Mouse (Mus musculus) cerebellum, adult 18-20 months (tissue): ENCODE results near the gene Ly9.

Experiments
- DNase-seq, 2 experiments: peaks; one replicate each; pipeline ENCODE4 v3.0.0; 2021

Gene Ly9

DNA sequence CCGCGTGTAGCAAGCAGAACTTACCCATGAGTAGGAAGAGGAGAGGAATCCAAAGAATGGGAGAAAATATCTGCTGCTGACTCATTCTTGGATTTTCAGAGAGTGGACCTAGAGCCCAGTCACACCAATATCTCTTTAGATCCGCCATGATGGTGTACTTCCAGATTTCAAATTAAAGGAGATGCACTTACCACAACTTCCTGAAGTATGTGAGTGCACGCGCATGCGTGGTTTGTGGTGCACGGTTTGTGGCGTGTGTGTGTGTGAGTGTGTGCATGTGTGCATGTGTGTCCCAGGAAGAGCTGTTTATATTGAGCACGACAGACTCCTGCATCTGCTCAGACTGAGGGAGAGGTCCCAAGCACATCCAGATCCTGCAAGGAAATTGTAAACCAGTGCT, at the start of gene Ly9:
Ly9 (minus strand) TSS at position 235 of the 400 bp plus-strand sequence.
- no peak for DNase-seq

DNA sequence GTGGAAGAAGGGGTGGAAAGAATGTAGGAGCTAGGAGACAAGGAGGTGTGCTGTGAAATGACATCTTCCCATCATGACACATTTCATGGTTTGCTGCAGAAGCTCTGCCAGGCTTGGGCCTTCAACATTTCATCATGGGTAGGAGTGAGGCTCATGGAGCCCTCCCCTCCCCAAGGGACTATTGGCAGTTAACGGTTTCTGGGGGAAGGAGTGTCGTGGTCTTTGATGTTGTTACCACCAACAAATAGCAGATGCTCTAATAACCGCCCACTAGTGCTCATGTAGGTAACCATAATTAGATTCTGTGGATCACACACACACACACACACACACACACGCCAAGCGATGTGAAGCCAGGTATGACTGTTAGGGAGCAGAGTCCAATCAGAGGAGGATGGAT, 45.5 kb upstream of the Ly9 start, which contains the start of gene Slamf7:
Slamf7 (minus strand) TSS at position 302 of the 400 bp plus-strand sequence.
- DNase-seq, result no peak

DNA sequence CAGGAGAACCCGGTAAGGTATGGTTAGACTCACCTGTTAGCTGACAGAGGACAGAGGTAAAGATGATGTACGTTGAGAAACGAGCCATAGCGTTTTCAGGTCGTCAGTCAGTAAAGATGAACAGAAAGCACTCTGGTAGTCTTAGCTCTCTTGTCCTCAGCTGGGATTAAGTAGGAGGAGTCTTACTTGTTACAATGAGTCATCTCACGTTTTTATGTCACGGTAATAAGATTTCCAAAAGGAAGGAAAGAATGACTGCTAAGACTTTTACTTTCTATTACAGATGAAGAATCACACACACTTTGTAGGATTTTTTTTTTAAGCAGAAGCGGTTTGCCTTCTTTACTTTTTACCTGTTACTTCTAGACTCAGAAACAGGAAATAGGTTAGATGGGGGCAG, 41.6 kb upstream of the Ly9 start:
- DNase-seq, result no peak

DNA sequence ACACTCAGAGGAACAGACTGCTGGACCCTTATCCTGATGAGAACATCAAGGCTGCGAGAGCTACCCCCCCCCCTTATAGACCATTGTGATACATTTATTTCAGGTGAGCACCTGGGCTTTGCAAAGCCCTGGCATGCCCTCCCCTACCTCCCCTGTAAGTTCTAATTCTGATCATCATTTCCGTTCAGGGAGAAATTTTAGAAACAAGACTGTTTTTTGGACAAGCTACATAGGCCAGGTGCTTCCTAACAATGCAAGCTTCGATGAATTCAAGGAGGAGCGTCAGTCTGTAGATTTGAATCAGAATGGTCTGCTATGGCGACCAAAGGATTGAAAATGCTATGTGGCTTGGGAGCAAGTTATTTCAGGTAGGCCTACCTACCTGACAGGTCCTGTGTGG, 40.5 kb upstream of the Ly9 start:
- DNase-seq, result no peak

DNA sequence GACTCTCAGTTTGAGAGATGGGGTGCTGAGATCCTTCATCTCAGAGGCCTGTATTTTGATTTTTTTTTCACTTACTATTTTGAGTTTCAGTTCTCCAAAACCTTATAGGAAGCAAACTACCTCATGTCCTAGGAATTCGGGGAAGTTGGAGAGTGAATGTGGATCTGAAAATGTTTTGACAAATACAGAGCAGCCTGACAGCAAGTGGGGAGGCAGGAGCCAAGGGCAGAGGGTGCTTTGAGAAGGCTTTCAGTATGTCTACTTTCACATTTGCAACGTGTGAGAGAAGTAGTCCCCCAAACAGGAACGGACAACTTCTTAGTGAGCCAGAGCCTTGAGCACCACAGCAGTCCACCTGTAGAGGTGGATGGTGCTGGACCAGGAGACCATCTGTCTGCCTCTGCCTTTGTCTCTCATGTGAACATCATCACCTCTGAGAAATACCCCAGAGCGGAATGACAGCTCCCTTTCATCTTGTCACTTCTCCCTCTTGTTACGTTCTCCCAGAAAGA, 39.3 kb upstream of the Ly9 start:
- DNase-seq, result no peak

DNA sequence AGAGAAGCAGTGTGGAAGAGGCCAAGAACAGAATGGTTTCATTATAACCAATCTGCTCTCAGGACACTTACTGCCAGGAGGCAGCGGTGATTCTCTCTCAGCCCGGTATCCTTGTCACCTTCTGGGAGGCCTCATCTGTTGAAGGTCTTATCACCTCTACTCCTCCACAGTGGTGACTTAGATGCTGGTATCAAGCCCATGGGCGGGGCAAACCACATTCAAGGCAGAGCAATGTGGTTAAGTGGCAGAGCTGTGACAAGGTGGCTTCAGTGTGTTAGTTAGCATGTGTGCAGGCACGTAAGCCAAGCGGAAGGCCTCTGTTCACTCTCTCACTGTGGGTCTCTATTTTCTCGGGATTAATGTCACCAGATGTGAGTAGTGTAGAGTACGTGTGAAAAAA, 36.4 kb upstream of the Ly9 start:
- no peak for DNase-seq

DNA sequence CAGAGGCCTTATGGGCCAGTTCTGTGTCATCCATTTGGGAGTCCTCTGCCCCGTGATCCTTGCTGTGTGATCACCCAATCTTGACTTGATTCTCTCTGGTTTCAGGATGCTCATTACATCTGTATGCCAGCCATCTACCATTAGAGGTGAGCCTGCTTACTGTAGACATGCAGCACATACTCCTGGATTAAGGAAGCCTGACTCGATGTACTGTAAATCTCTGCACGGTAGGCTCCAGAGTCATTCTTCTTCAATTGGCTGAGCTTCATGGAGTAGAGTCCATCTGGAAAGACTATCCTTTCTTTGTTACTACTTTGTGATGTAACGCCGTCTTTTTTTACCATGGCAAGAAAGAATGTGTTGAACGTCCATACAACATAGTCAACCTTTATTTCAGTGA, 33.6 kb upstream of the Ly9 start:
- DNase-seq, result no peak

GRCm38 (mm10) chr1:171638686-171639085, 31.5 kb upstream of the Ly9 start:
- DNase-seq, result no peak

- no peak for DNase-seq
Measured at GRCm38 (mm10) chr1:171637101-171637500, 29.9 kb upstream of the Ly9 start.

DNA sequence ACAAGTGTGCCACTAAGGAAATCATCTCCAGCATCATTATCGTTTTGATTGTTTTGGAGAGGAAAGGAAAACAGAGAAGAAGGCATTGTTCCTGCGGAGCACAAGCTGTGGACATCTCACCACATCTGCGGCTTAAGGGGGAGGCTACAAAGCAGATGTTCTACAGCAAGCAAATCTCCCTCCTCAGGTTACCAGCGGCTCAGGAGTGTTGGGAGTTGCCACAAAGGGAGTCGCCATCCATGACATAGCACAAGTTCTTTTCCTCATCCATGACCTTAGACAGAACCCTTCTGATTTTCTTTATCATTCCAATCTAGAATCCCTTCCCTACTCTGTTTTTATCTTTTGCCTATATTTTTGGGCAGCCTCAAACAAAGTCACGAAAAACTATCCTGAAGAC, 28.5 kb upstream of the Ly9 start:
- no peak for DNase-seq

GRCm38 (mm10) chr1:171631447-171631846, 24.2 kb upstream of the Ly9 start:
- no peak for DNase-seq

- no peak for DNase-seq
Measured at GRCm38 (mm10) chr1:171630912-171631311, 23.7 kb upstream of the Ly9 start.

DNA sequence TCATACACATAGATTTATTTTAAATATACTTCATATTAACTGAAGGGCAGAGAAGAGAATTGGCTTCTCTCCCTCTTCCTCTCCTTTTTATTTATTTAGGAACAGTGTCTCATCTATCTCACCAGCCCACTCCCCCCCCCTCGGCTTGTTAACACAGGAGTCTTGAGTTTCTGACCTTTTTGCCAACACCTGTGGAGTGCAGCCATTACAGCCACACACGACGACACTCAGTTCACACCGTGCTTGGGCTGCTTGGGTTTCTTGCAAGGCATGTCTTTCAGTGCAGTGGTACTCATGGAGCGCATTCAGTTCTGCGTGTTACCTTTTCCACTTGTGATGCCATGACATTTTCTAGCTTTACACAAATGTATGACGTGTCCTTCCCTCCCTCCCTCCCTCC, 22.8 kb upstream of the Ly9 start:
- no peak for DNase-seq

GRCm38 (mm10) chr1:171629168-171629567, 22.0 kb upstream of the Ly9 start:
- DNase-seq, result no peak

GRCm38 (mm10) chr1:171627801-171628200, 20.6 kb upstream of the Ly9 start:
- no peak for DNase-seq

DNA sequence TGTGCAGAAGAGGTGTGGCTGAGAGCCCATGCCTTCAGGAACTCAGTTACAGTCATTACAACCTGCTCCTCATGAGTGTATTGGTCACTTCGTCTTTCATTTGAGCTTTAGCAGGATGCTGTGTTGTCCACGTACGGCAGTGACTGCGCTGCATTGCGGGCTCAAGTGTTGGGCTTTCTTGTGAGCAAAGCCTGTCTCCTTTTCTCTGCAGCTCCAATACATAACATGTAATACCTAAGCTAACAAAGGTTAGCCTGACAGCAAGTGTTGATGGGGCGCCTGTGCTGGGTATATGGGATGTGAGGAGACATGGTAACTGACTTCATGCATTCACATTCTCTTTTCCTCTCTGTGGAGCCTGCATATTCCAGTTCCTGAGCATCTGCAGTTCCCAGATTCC, 12.9 kb upstream of the Ly9 start:
- no peak for DNase-seq

- DNase-seq, result no peak
Measured at GRCm38 (mm10) chr1:171619645-171620044, 12.4 kb upstream of the Ly9 start.

- no peak for DNase-seq
Measured at GRCm38 (mm10) chr1:171619001-171619400, 11.8 kb upstream of the Ly9 start.

- DNase-seq, result no peak
Measured at GRCm38 (mm10) chr1:171616881-171617515, 9.8 kb upstream of the Ly9 start.

DNA sequence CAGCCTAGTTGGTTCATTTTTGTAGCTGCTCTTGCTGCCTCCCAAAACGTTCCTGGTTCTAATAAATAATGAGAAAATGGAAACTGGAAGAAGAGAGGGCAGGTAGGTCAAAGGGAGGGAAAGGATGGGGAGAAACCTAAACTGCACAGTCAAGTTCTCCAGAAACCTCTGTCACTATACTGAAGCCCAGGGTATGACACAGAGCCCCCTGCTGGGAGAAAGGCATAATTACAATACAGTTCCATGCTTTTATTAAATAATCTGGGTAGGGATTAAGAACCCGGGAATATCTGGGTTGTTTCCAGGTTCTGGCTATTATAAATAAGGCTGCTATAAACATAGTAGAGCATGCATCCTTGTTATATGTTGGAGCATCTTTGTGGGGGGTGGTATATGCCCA, 6.8 kb upstream of the Ly9 start:
- DNase-seq, result no peak

DNA sequence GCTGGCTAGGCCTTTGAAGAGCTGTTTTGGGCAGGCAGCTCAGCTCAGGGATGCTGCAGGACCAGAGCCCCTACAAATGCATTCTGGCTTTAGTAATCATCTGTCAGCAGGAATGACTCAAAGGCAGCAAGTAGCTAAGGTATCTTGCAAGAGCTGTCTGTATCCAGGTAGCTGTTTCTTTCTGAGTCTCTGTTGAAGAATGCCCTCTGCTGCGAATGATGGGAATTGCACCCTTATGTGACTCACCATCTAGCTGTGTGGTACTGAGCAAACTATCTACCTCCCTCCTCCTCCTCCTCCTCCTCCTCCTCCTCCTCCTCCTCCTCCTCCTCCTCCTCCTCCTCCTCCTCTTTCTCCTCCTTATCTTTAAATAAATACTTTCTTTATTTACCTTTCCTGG, 3.6 kb upstream of the Ly9 start:
- DNase-seq, result no peak

DNA sequence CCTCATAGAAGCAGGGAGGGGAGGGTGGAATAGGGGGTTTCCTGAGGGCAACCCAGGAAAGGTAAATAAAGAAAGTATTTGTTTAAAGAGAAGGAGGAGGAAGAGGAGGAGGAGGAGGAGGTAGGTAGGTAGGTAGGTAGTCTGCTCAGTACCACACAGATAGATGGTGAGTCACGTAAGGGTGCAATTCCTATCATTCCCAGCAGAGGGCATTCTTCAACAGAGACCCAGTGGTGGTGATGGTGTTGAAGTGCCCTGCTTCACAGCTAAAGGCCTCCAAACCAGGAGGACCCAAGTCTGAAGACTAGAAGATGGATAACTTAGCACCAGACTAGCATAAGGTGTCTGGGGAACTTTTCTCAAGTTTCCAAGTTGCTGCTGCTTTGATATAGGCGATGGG, 2.8 kb upstream of the Ly9 start:
- DNase-seq, result no peak

GRCm38 (mm10) chr1:171606656-171607055, 554 bp downstream of the Ly9 start:
- no peak for DNase-seq

DNA sequence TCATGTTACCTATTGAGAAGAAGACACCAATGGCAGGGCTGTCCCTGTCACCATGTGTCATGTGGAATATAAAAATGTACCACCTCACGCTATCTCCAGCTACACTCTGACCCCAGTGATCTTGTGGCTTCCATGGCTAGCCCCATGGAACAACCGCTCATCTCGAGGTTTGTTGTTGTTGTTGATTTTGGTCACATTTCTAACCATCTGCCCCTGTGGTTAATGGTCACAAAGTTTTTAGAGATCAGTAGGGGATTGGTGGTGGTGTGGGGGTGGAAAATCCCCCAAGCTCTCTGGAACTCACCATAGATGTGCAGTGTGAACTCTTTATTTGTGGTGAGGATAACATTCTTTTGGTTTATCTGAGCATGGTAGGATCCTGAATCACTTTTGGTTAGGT, 2.5 kb downstream of the Ly9 start:
- DNase-seq, result no peak

DNA sequence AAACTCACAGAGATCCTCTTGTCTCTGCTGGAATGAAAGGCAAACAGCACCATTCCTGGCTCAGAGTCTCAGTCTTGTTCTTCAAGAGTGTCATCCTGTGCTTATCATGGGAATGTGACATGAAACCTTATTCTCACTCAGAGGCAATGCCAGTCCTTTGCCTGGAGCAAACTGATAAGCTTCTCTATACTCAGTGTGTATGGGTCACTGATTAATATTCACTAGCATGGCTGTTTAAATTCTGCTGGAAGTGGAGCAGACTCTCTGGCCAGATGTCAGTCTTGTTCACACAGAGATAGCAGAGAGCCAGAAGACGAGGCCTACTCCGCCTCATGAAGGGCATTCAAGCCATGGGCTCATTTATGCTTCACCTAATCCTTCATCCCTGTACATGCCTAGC, 22.6 kb downstream of the Ly9 start:
- no peak for DNase-seq
